Mouse (Mus musculus): Measurements from ENCODE around the gene Gm9857. TPM values are rescaled to one million over a fixed set of nuclear protein-coding genes. Genes with fewer than 3 reads are reported as not detected.

The Gm9857 gene
- total RNA-seq, 2 experiments from 2014 or later = not detected

GRCm38 (mm10) chr3:108926308-108926707 lies 13.9 kb downstream of the Gm9857 start:
- ATAC-seq (replicated peaks; ENCODE audit: poor library complexity) = no peak

GRCm38 (mm10) chr3:108925677-108926076 lies 14.6 kb downstream of the Gm9857 start:
- ATAC-seq (replicated peaks; ENCODE audit: poor library complexity) = no peak

GRCm38 (mm10) chr3:108921822-108922221 lies 18.4 kb downstream of the Gm9857 start:
- ATAC-seq (replicated peaks; ENCODE audit: poor library complexity) = peak; percentile 96

GRCm38 (mm10) chr3:108920442-108921070 lies 19.7 kb downstream of the Gm9857 start:
- no peak for ATAC-seq (replicated peaks; ENCODE audit: poor library complexity)

GRCm38 (mm10) chr3:108918852-108919251 lies 21.4 kb downstream of the Gm9857 start:
- ATAC-seq (replicated peaks; ENCODE audit: poor library complexity) = no peak

GRCm38 (mm10) chr3:108917986-108918385 lies 22.3 kb downstream of the Gm9857 start:
- ATAC-seq (replicated peaks; ENCODE audit: poor library complexity) = no peak

- no peak for ATAC-seq (replicated peaks; ENCODE audit: poor library complexity)
Observed at GRCm38 (mm10) chr3:108916857-108917256, 23.4 kb downstream of the Gm9857 start.

- no peak for ATAC-seq (replicated peaks; ENCODE audit: poor library complexity)
Observed at GRCm38 (mm10) chr3:108915999-108916398, 24.2 kb downstream of the Gm9857 start.

GRCm38 (mm10) chr3:108911548-108912413 lies 28.5 kb downstream of the Gm9857 start, which contains the start of gene Prpf38b:
TSS of gene Prpf38b (minus strand) at chr3:108911727.
- ATAC-seq (replicated peaks; ENCODE audit: poor library complexity) = peak; percentile 92

- peak; percentile 61 for ATAC-seq (replicated peaks; ENCODE audit: poor library complexity)
Observed at GRCm38 (mm10) chr3:108911081-108911547, 29.1 kb downstream of the Gm9857 start.

GRCm38 (mm10) chr3:108910303-108911080 lies 29.8 kb downstream of the Gm9857 start:
- ATAC-seq (replicated peaks; ENCODE audit: poor library complexity) = no peak

- 0 out of 2 replicates have a peak, but pooled peaks have one; percentile 21 for ATAC-seq (replicated peaks; ENCODE audit: poor library complexity)
Observed at GRCm38 (mm10) chr3:108902934-108903333, 37.3 kb downstream of the Gm9857 start.

GRCm38 (mm10) chr3:108902038-108902437 lies 38.2 kb downstream of the Gm9857 start:
- ATAC-seq (replicated peaks; ENCODE audit: poor library complexity) = no peak

GRCm38 (mm10) chr3:108900681-108901080 lies 39.6 kb downstream of the Gm9857 start:
- ATAC-seq (replicated peaks; ENCODE audit: poor library complexity) = 0 out of 2 replicates have a peak, but pooled peaks have one; percentile 5

GRCm38 (mm10) chr3:108900147-108900546 lies 40.1 kb downstream of the Gm9857 start:
- peak; percentile 87 for ATAC-seq (replicated peaks; ENCODE audit: poor library complexity)

- ATAC-seq (replicated peaks; ENCODE audit: poor library complexity) = no peak
Observed at GRCm38 (mm10) chr3:108898640-108899039, 41.6 kb downstream of the Gm9857 start.

- ATAC-seq (replicated peaks; ENCODE audit: poor library complexity) = no peak
Observed at GRCm38 (mm10) chr3:108892914-108893313, 47.3 kb downstream of the Gm9857 start.

GRCm38 (mm10) chr3:108892080-108892479 lies 48.2 kb downstream of the Gm9857 start:
- ATAC-seq (replicated peaks; ENCODE audit: poor library complexity) = no peak

All from megakaryocyte progenitor cell, adult 5-6 weeks (primary cell).